Mouse (Mus musculus) macrophage (primary cell): ENCODE results near the gene Olfr609. TPM values are rescaled to one million over a fixed set of nuclear protein-coding genes. Genes with fewer than 3 reads are reported as not detected.
"Not testable (repeated sequence)": the region's sequence is repeated elsewhere in the genome, so short reads cannot be mapped to it uniquely, and the experiment has no call there.

Experiments
- H3K27ac ChIP-seq: fragments of 350-480 bp; formaldehyde crosslinking; 2 replicates; pipeline ENCODE4 v1.9.0; 2021
- H3K36me3 ChIP-seq: fragments of 350-480 bp; formaldehyde crosslinking; 2 replicates; pipeline ENCODE4 v1.9.0; 2021; ENCODE audit errors: inconsistent target
- H3K4me3 ChIP-seq: fragments of 350-480 bp; formaldehyde crosslinking; 2 replicates; pipeline ENCODE4 v1.9.0; 2021; ENCODE audit errors: inconsistent target
- H3K79me2 ChIP-seq: fragments of 350-480 bp; formaldehyde crosslinking; 2 replicates; pipeline ENCODE4 v1.9.0; 2021; ENCODE audit errors: inconsistent target
- WGBS: methylation state at CpG from one replicate; pipeline ENCODE4 v1.1.7; 2026; ENCODE audit warnings: inconsistent platforms; ENCODE audit not compliant: missing documents; 5-methylcytosine and 5-hydroxymethylcytosine counted together
- polyA plus RNA-seq: library from polyadenylated mRNA; stranded (reverse); fragments of 250-400 nt; gene quantifications from 3 replicates; pipeline ENCODE4 v1.2.4, GENCODE M21; 2018; ENCODE audit warnings: inconsistent platforms
- total RNA-seq, 78 experiments: library from RNA; depleted of rRNA; stranded (reverse); fragments of 250-400 nt; gene quantifications; 1 replicate in 9 of 78; 2 replicates in 24 of 78; 3 replicates in 43 of 78; 4 replicates in 2 of 78; pipeline ENCODE4 v1.2.4; 2018; ENCODE audit warnings: inconsistent platforms in 56 of 78

Olfr609 gene
- total RNA-seq (2018; cell fraction: chromatin; rRNA removed) = not detected
- not detected for total RNA-seq (2018; cell fraction: cytosol; rRNA removed)
- not detected for total RNA-seq (2018; cell fraction: nucleus; rRNA removed)
- not detected in 3 replicates for polyA plus RNA-seq

DNA sequence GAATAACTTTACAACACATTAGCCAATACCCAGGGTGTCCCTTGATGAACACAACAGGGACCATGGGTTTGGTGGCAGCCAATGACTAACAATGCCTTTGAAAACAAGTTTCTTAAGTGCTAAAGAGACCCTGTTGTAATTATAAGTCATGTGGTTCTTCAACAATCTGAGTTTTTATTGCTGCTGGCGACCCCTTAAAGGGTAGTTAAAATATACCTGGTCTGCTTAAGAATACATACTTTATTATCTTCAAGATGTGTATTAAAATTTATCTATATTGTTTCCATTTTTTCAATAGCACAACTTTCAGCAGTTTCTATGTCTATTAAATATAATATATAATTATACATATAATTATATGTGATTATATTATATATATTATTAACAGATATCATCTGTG lies at the start of gene Olfr609:
Olfr609 (minus strand) TSS at position 101 of the 400 bp plus-strand sequence.
- no peaks in the 10 kb centered on the region for H3K36me3 ChIP-seq
- H3K79me2 ChIP-seq = no peaks in the 10 kb centered on the region
- no peak within 1 kb of the TSS for H3K4me3 ChIP-seq
- no peak within 1 kb of the TSS for H3K27ac ChIP-seq
- WGBS = 92% methylated on average over 1 of the region's 1 CpGs

DNA sequence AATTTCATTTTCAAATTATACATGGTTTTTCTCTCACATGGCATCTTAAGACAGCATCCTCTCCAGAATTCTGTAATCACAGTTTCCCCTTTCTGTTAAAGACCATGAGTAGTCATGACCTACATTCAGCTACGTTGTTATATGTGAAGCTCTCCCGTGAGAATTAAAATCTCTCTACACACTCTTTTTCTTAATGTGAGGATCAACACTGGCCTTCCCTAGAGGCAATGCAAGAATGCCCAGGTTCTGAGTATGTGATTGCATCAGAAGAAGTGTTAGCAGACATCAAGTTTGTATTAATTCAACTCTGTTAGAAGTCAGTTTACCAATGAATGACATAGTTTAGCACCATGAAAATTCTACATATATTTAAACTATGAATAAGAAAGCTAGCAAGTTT lies 44.8 kb upstream of the Olfr609 start, which contains the start of gene Olfr612:
Olfr612 (minus strand) TSS at position 101 of the 400 bp plus-strand sequence.
- H3K27ac ChIP-seq, H3K4me3 ChIP-seq, H3K36me3 ChIP-seq, H3K79me2 ChIP-seq: not testable (repeated sequence)
- 100% methylated on average over 2 of the region's 2 CpGs for WGBS

DNA sequence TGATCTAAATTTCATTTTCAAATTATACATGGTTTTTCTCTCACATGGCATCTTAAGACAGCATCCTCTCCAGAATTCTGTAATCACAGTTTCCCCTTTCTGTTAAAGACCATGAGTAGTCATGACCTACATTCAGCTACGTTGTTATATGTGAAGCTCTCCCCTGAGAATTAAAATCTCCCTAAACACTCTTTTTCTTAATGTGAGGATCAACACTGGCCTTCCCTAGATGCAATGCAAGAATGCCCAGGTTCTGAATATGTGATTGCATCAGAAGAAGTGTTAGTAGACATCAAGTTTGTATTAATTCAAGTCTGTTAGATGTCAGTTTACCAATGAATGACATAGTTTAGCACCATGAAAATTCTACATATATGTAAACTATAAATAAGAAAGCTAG lies 22.9 kb upstream of the Olfr609 start, which contains the start of gene Olfr611:
Olfr611 (minus strand) TSS at position 101 of the 400 bp plus-strand sequence.
- H3K79me2 ChIP-seq, H3K36me3 ChIP-seq, H3K27ac ChIP-seq, H3K4me3 ChIP-seq: not testable (repeated sequence)
- whole genome bisulfite sequencing = 50% methylated on average over 1 of the region's 1 CpGs

DNA sequence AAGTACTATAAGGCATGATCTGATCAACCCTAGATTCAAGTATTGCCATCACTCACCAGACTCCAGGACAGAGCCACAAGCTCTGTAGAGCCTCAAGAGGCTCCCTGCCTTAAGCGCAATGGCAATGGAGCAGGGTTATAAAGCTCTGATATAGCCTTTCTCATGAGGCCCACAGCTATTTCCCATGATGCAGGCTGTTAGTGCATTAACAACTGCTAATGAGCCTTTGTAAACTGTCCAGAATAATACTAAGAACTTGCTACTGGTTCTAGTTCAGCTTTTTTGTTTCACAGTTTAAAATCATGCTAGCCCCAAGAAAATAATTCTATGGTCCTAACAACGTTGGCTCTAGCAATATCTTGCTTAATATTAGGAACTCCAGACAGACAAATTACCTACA lies 14.2 kb upstream of the Olfr609 start, which contains the start of gene Olfr610:
Olfr610 (minus strand) TSS at position 101 of the 400 bp plus-strand sequence.
- H3K27ac ChIP-seq = no peak within 1 kb of the TSS
- H3K36me3 ChIP-seq = no peaks in the 10 kb centered on the region
- WGBS = 85% methylated on average over 2 of the region's 2 CpGs
- no peak within 1 kb of the TSS for H3K4me3 ChIP-seq
- H3K79me2 ChIP-seq = no peaks in the 10 kb centered on the region

DNA sequence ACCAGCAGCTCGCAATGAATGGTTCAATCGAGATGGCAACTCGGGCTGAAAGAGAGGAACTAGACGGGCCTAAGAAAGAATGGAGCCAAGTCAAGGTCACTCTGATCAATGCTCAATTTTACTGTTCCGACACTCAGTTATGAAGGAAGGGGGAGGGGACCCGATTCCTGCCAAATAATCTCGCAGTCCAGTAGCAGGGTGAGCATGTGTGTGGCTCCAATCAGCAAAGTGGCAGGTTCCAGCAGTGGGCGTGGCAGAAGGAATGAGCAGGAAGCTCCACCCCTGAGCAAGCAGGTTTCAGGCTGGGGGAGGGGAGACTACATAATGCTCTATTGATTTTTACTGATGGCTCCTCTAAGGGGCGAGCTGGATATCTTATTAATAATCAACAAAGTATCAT lies 20.8 kb downstream of the Olfr609 start:
- not testable (repeated sequence) for H3K4me3 ChIP-seq, H3K27ac ChIP-seq, H3K79me2 ChIP-seq, H3K36me3 ChIP-seq
- WGBS = 90% methylated on average over 7 of the region's 9 CpGs

DNA sequence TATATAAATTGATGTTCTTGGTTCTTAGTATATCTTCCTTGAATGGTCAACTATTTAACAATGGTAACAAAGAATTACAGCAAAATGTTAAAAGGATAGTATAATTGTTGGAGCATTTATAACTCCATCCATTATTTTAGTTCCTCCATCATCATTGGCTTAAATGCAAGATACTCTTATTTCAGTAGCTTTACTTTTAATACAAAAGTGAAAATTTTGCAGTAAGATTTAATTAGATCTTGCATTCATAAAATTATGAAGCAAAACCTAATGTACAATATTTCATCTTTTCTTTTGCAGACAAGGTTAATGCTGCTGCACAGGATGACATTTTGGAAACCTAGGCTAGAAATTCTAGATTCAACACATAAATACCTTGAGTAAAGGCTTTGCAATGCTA lies 28.3 kb downstream of the Olfr609 start, which contains the start of gene Olfr608:
Olfr608 (plus strand) TSS at position 301 of the 400 bp plus-strand sequence.
- no peak within 1 kb of the TSS for H3K4me3 ChIP-seq
- no peaks in the 10 kb centered on the region for H3K79me2 ChIP-seq
- H3K36me3 ChIP-seq = no peaks in the 10 kb centered on the region

DNA sequence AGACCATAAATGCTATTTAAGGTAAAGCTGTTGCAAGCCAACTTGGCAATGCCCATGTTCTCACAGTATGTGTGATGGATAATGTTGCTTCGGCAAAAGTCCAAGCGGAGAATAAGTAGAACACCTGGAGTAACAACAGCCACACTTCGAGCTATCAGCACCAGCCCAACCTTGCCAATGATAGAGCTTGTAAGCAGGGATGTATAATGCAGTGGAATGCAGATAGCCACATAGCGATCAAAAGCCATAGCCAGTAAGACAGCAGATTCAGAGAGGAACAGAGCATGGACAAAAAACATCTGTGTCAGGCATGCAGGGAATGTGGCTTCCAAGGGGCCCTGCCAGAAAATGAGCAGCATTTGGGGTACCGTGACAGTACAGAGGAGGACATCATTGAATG lies 37.3 kb downstream of the Olfr609 start:
- H3K27ac ChIP-seq = no peak overlapping the region
- H3K79me2 ChIP-seq = no peaks in the 10 kb centered on the region
- no peaks in the 10 kb centered on the region for H3K36me3 ChIP-seq
- 94% methylated on average over 5 of the region's 5 CpGs for WGBS
- H3K4me3 ChIP-seq = no peak overlapping the region

More for the DNA sequence above, 28.3 kb downstream of the Olfr609 start, which contains the start of gene Olfr608:
- H3K27ac ChIP-seq = no peak within 1 kb of the TSS

DNA sequence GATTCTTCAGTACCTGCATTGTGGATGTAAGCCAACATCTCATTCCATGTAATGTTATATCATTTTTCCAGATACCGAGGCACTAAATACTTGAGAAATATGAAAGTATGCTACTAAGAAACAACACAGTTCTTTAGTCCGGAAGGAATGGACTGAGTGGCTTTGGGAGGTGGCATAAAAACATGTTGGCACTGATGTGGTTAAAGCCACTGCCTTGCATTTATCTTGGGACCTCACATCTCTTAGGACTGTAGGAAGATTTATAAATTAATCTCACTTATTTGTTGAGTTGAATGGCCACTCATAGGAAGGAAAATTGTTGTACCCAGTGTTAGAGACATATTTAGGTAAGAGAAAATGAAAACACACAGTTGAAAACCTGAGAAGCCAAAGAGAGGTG lies 49.1 kb downstream of the Olfr609 start, which contains the start of gene Olfr606:
Olfr606 (plus strand) TSS at position 301 of the 400 bp plus-strand sequence.
- Histone ChIP-seq H3K79me2 (no peaks in the 10 kb centered on the region), H3K4me3 (no peak within 1 kb of the TSS), H3K36me3 (no peaks in the 10 kb centered on the region), H3K27ac (no peak within 1 kb of the TSS)
- WGBS = 96% methylated on average over 2 of the region's 2 CpGs

DNA sequence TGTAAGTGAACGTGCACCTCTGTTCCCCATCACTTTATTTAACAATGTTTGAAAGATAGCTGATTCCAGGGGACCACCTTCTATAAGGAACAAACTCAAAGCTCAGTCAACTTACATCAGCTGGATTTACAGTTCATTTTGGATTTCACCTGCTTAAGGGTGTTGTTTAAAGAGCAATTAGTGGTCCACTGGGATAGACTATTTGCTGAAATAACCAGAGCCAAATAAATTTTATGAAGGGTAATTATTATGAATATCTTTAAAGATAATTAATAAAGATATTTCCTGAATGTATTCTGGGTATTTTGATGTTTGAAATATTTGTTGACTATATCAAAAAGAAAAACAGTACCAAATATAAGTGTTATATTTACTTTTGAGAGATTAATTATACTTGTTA lies 52.5 kb downstream of the Olfr609 start, which contains the start of gene Olfr605:
Olfr605 (minus strand) TSS at position 101 of the 400 bp plus-strand sequence.
- Histone ChIP-seq H3K36me3 (no peaks in the 10 kb centered on the region), H3K27ac (no peak within 1 kb of the TSS), H3K4me3 (no peak within 1 kb of the TSS), H3K79me2 (no peaks in the 10 kb centered on the region)
- 93% methylated on average over 1 of the region's 1 CpGs for WGBS

Other genes starting within 250 kb of the Olfr609 start
- gene Usp17ld, start 245.6 kb downstream of the Olfr609 start, polyA plus RNA-seq = not detected in 3 replicates
- gene Olfr596, start 192.4 kb downstream of the Olfr609 start, polyA plus RNA-seq = not detected in 3 replicates
- gene Olfr597, start 181.7 kb downstream of the Olfr609 start, polyA plus RNA-seq = not detected in 3 replicates
- gene Olfr598, start 174.5 kb downstream of the Olfr609 start, polyA plus RNA-seq = not detected in 3 replicates
- gene Olfr599, start 162.1 kb downstream of the Olfr609 start, polyA plus RNA-seq = not detected in 3 replicates
- gene Olfr600, start 148.4 kb downstream of the Olfr609 start, polyA plus RNA-seq = not detected in 3 replicates
- not detected in 3 replicates for gene Olfr601, start 135.4 kb downstream of the Olfr609 start, polyA plus RNA-seq
- not detected in 3 replicates for gene Olfr603, start 111.9 kb downstream of the Olfr609 start, polyA plus RNA-seq
- gene Usp17lc, start 83.0 kb downstream of the Olfr609 start, polyA plus RNA-seq = not detected in 3 replicates
- not detected in 3 replicates for gene Olfr605, start 52.6 kb downstream of the Olfr609 start, polyA plus RNA-seq
- not detected in 3 replicates for gene Olfr606, start 49.0 kb downstream of the Olfr609 start, polyA plus RNA-seq
- not detected in 3 replicates for gene Olfr607, start 33.9 kb downstream of the Olfr609 start, polyA plus RNA-seq
- not detected in 3 replicates for gene Olfr608, start 28.2 kb downstream of the Olfr609 start, polyA plus RNA-seq
- gene Olfr610, start 14.1 kb upstream of the Olfr609 start, polyA plus RNA-seq = not detected in 3 replicates
- not detected in 3 replicates for gene Olfr611, start 22.8 kb upstream of the Olfr609 start, polyA plus RNA-seq
- gene Olfr612, start 44.7 kb upstream of the Olfr609 start, polyA plus RNA-seq = not detected in 3 replicates
- gene Olfr613, start 50.0 kb upstream of the Olfr609 start, polyA plus RNA-seq = not detected in 3 replicates
- gene Olfr615, start 58.0 kb upstream of the Olfr609 start, polyA plus RNA-seq = not detected in 3 replicates
- not detected in 3 replicates for gene Olfr616, start 71.1 kb upstream of the Olfr609 start, polyA plus RNA-seq
- not detected in 3 replicates for gene Olfr617, start 75.0 kb upstream of the Olfr609 start, polyA plus RNA-seq
- not detected in 3 replicates for gene Olfr618, start 92.0 kb upstream of the Olfr609 start, polyA plus RNA-seq
- not detected in 3 replicates for gene Olfr619, start 102.5 kb upstream of the Olfr609 start, polyA plus RNA-seq
- gene Olfr620, start 114.5 kb upstream of the Olfr609 start, polyA plus RNA-seq = not detected in 3 replicates
- gene Olfr622, start 144.6 kb upstream of the Olfr609 start, polyA plus RNA-seq = not detected in 3 replicates
- not detected in 3 replicates for gene Olfr623, start 165.6 kb upstream of the Olfr609 start, polyA plus RNA-seq
- gene Olfr624, start 173.1 kb upstream of the Olfr609 start, polyA plus RNA-seq = 0.09 to 0.15 TPM (median 0.09 TPM) in 3 replicates
- not detected in 3 replicates for gene Olfr625-ps1, start 184.7 kb upstream of the Olfr609 start, polyA plus RNA-seq
- not detected in 3 replicates for gene Olfr243, start 216.6 kb upstream of the Olfr609 start, polyA plus RNA-seq
- not detected in 3 replicates for gene Olfr628, start 232.3 kb upstream of the Olfr609 start, polyA plus RNA-seq
- not detected in 3 replicates for gene Olfr629, start 246.9 kb upstream of the Olfr609 start, polyA plus RNA-seq